Mouse (Mus musculus) liver, embryonic 14.5 days (tissue): ENCODE results near the gene Nup153. TPM values are rescaled to one million over a fixed set of nuclear protein-coding genes. Genes with fewer than 3 reads are reported as not detected.

Source experiments
- ATAC-seq: fragments of 200-750 bp; cut with Nextera tagmentation; 2 replicates; pipeline ENCODE4 v1.8.0; 2017; ENCODE audit warnings: moderate number of reproducible peaks, mild to moderate bottlenecking, moderate library complexity; ENCODE audit not compliant: insufficient read depth
- DNase-seq, 3 experiments: peaks; one replicate each; pipeline ENCODE4 v3.0.0-alpha.2; 2012 to 2013; ENCODE audit warnings: low read depth in 3 of 3, low spot score in 3 of 3
- H3K27ac ChIP-seq: fragments of 300-500 bp; sonication (generic); 2 replicates; pipeline ENCODE4 v1.5.1; 2014; ENCODE audit warnings: moderate library complexity, mild to moderate bottlenecking, control low read depth, inconsistent platforms
- H3K27me3 ChIP-seq: fragments of 300-500 bp; sonication (generic); 2 replicates; pipeline ENCODE4 v1.6.1; 2014; ENCODE audit warnings: mild to moderate bottlenecking, low read length, moderate library complexity; ENCODE audit not compliant: control insufficient read depth, insufficient read depth
- H3K36me3 ChIP-seq: fragments of 300-500 bp; sonication (generic); replicated peaks from 2 replicates; pipeline ENCODE4 v1.6.1; 2014; ENCODE audit warnings: low read depth; ENCODE audit not compliant: control insufficient read depth, insufficient read depth
- H3K4me1 ChIP-seq, 2 experiments: fragments of 200-500 bp in 1 of 2; fragments of 300-500 bp in 1 of 2; sonication (generic) in 1 of 2; replicated peaks; 2 replicates each; pipeline ENCODE4 v1.6.1; 2012 to 2014; ENCODE audit warnings: antibody characterized with exemption in 1 of 2, inconsistent platforms in 1 of 2, low read length in 1 of 2; ENCODE audit not compliant: control insufficient read depth in 2 of 2, insufficient read depth in 2 of 2
- H3K4me2 ChIP-seq: fragments of 300-500 bp; sonication (generic); 2 replicates; pipeline ENCODE4 v1.6.1; 2014; ENCODE audit warnings: low read depth, mild to moderate bottlenecking, control low read depth, moderate library complexity
- H3K4me3 ChIP-seq, 2 experiments: fragments of 200-500 bp in 1 of 2; fragments of 300-500 bp in 1 of 2; sonication (generic) in 1 of 2; 2 replicates each; pipeline ENCODE4 v1.5.1; 2012 to 2014; ENCODE audit warnings: low read depth in 2 of 2, low read length in 2 of 2, mild to moderate bottlenecking in 2 of 2, control low read depth in 1 of 2, inconsistent platforms in 1 of 2, moderate library complexity in 1 of 2; ENCODE audit not compliant: insufficient read depth in 1 of 2
- H3K9ac ChIP-seq: fragments of 300-500 bp; sonication (generic); replicated peaks from 2 replicates; pipeline ENCODE4 v1.6.1; 2014; ENCODE audit warnings: mild to moderate bottlenecking, control low read depth, moderate library complexity
- H3K9me3 ChIP-seq: fragments of 300-500 bp; sonication (generic); 2 replicates; pipeline ENCODE4 v1.6.1; 2016; ENCODE audit warnings: low read length, mixed read lengths; ENCODE audit not compliant: control insufficient read depth
- CTCF ChIP-seq: IDR thresholded peaks from 2 replicates; pipeline ENCODE4 v1.5.1; 2016; ENCODE audit warnings: antibody characterized with exemption, low read depth, control low read depth
- EP300 ChIP-seq: IDR thresholded peaks from 2 replicates; pipeline ENCODE4 v1.6.1; 2016; ENCODE audit warnings: antibody characterized with exemption, low read depth
- WGBS: fragments of 180-500 bp; shearing (Covaris S2); extraction: QIAGEN DNeasy Blood & Tissue Kit; methylation state at CpG from one replicate; pipeline ENCODE4 v1.1.7; 2014; ENCODE audit not compliant: insufficient replicate concordance; 5-methylcytosine and 5-hydroxymethylcytosine counted together
- polyA plus RNA-seq, 2 experiments: library from polyadenylated mRNA; depleted of rRNA in 1 of 2; stranded (reverse) in 1 of 2; unstranded in 1 of 2; fragments of >200 nt; fragmentation: Nextera tagmentation in 1 of 2; extraction: Ambion mirVana in 1 of 2; gene quantifications; 2 replicates each; pipeline versions ENCODE4 v1.2.1 to v1.2.3; 2012 to 2014

Gene Nup153
- polyA plus RNA-seq, 2 experiments = 21.6 to 37.9 TPM

- Histone ChIP-seq H3K4me1 (no peaks in the 10 kb centered on the region), H3K27ac (no peak overlapping the region), H3K4me3 (no peak overlapping the region), H3K27me3 (no peaks in the 10 kb centered on the region), H3K36me3 (peaks cover 53% of the 10 kb centered on the region), H3K4me2 (no peak overlapping the region), H3K9me3 (no peaks in the 10 kb centered on the region), H3K9ac (no peak overlapping the region)
- WGBS = 80% methylated on average over 2 of the region's 2 CpGs
- TF ChIP-seq CTCF (no peak), EP300 (no peak)
- DNase-seq = no peak
- ATAC-seq = no peak
Observed at GRCm38 (mm10) chr13:46696788-46697187, 31.0 kb downstream of the Nup153 start.

- Histone ChIP-seq H3K4me1 (no peaks in the 10 kb centered on the region), H3K9me3 (no peaks in the 10 kb centered on the region), H3K27ac (no peak overlapping the region), H3K9ac (no peak overlapping the region), H3K4me2 (no peak overlapping the region), H3K27me3 (no peaks in the 10 kb centered on the region), H3K4me3 (no peak overlapping the region), H3K36me3 (peaks cover 51% of the 10 kb centered on the region)
- no peak for ATAC-seq
- TF ChIP-seq EP300 (no peak), CTCF (no peak)
- no peak for DNase-seq
- WGBS = 79% methylated on average over 1 of the region's 1 CpGs
Observed at GRCm38 (mm10) chr13:46695932-46696331, 31.8 kb downstream of the Nup153 start.

GRCm38 (mm10) chr13:46695296-46695908, 32.3 kb downstream of the Nup153 start:
- TF ChIP-seq EP300 (no peak), CTCF (no peak)
- DNase-seq = no peak
- no peak for ATAC-seq
- no peaks in the 10 kb centered on the region for H3K4me1 ChIP-seq
- H3K9me3 ChIP-seq = no peaks in the 10 kb centered on the region
- no peak overlapping the region for H3K27ac ChIP-seq
- H3K4me3 ChIP-seq = no peak overlapping the region
- H3K36me3 ChIP-seq = peaks cover 53% of the 10 kb centered on the region
- WGBS = 93% methylated on average over 1 of the region's 1 CpGs
- H3K27me3 ChIP-seq = no peaks in the 10 kb centered on the region
- no peak overlapping the region for H3K4me2 ChIP-seq
- no peak overlapping the region for H3K9ac ChIP-seq

GRCm38 (mm10) chr13:46690559-46691241, 37.0 kb downstream of the Nup153 start:
- TF ChIP-seq CTCF (no peak), EP300 (no peak)
- no peak for ATAC-seq

GRCm38 (mm10) chr13:46683370-46683769, 44.4 kb downstream of the Nup153 start:
- DNase-seq = no peak
- Histone ChIP-seq H3K9ac (no peak overlapping the region), H3K27me3 (no peaks in the 10 kb centered on the region), H3K4me3 (no peak overlapping the region), H3K9me3 (no peaks in the 10 kb centered on the region), H3K4me1 (no peaks in the 10 kb centered on the region), H3K4me2 (no peak overlapping the region), H3K27ac (no peak overlapping the region), H3K36me3 (peaks cover 82% of the 10 kb centered on the region)
- ATAC-seq = no peak
- WGBS = 68% methylated on average over 1 of the region's 1 CpGs
- TF ChIP-seq EP300 (no peak), CTCF (no peak)

More at GRCm38 (mm10) chr13:46690559-46691241, 37.0 kb downstream of the Nup153 start:
- Histone ChIP-seq H3K4me1 (no peaks in the 10 kb centered on the region), H3K4me3 (no peak overlapping the region), H3K9me3 (no peaks in the 10 kb centered on the region), H3K4me2 (no peak overlapping the region), H3K27me3 (no peaks in the 10 kb centered on the region), H3K36me3 (peaks cover 72% of the 10 kb centered on the region), H3K27ac (no peak overlapping the region), H3K9ac (no peak overlapping the region)
- 71% methylated on average over 4 of the region's 4 CpGs for WGBS
- no peak for DNase-seq
